Mouse (Mus musculus) intestine, postnatal 0 days (tissue): ENCODE data around the gene Serpina3m. TPM values are rescaled to one million over a fixed set of nuclear protein-coding genes. Genes with fewer than 3 reads are reported as not detected.
"Not testable (repeated sequence)": the region's sequence is repeated elsewhere in the genome, so short reads cannot be mapped to it uniquely, and the experiment has no call there.

Experiments used
- ATAC-seq: fragments of 200-750 bp; cut with Nextera tagmentation; 2 replicates; pipeline ENCODE4 v1.8.0; 2017; ENCODE audit warnings: mild to moderate bottlenecking, moderate TSS enrichment, moderate library complexity
- H3K27ac ChIP-seq: fragments of 300-500 bp; sonication (generic); 2 replicates; pipeline ENCODE4 v1.5.1; 2014; ENCODE audit warnings: mild to moderate bottlenecking, low read depth, low read length, moderate library complexity
- H3K27me3 ChIP-seq: fragments of 300-500 bp; sonication (generic); replicated peaks from 2 replicates; pipeline ENCODE4 v1.6.1; 2014; ENCODE audit warnings: low read length, mixed read lengths; ENCODE audit not compliant: control insufficient read depth, insufficient read depth
- H3K36me3 ChIP-seq: fragments of 300-500 bp; sonication (generic); 2 replicates; pipeline ENCODE4 v1.6.1; 2014; ENCODE audit warnings: mild to moderate bottlenecking, moderate library complexity; ENCODE audit not compliant: control insufficient read depth, insufficient read depth
- H3K4me1 ChIP-seq: fragments of 300-500 bp; sonication (generic); replicated peaks from 2 replicates; pipeline ENCODE4 v1.6.1; 2014; ENCODE audit warnings: antibody characterized with exemption, low read length, mixed read lengths; ENCODE audit not compliant: control insufficient read depth, insufficient read depth
- H3K4me2 ChIP-seq: fragments of 300-500 bp; sonication (generic); replicated peaks from 2 replicates; pipeline ENCODE4 v1.6.1; 2014; ENCODE audit warnings: low read depth, mild to moderate bottlenecking, moderate library complexity
- H3K4me3 ChIP-seq: fragments of 300-500 bp; sonication (generic); 2 replicates; pipeline ENCODE4 v1.5.1; 2014; ENCODE audit warnings: low read depth, low read length
- H3K9ac ChIP-seq: fragments of 300-500 bp; sonication (generic); 2 replicates; pipeline ENCODE4 v1.6.1; 2014; ENCODE audit warnings: mild to moderate bottlenecking, low read depth, low read length
- H3K9me3 ChIP-seq: fragments of 300-500 bp; sonication (generic); 2 replicates; pipeline ENCODE4 v1.6.1; 2016; ENCODE audit warnings: mixed run types; ENCODE audit not compliant: control insufficient read depth
- CTCF ChIP-seq: sonication (generic); IDR thresholded peaks from 2 replicates; pipeline ENCODE4 v1.5.1; 2016; ENCODE audit warnings: low read depth, mild to moderate bottlenecking, control low read depth, antibody characterized with exemption, moderate library complexity
- WGBS: fragments of 180-500 bp; shearing (Covaris S2); extraction: QIAGEN DNeasy Blood & Tissue Kit; methylation state at CpG from one replicate; pipeline ENCODE4 v1.1.7; 2014; 5-methylcytosine and 5-hydroxymethylcytosine counted together
- polyA plus RNA-seq: library from polyadenylated mRNA; unstranded; fragments of >200 nt; fragmentation: Nextera tagmentation; extraction: Ambion mirVana; gene quantifications from 2 replicates; pipeline ENCODE4 v1.2.1, GENCODE M21; 2015

The Serpina3m gene
- polyA plus RNA-seq, 1 experiment from 2014 or later, result not detected

DNA sequence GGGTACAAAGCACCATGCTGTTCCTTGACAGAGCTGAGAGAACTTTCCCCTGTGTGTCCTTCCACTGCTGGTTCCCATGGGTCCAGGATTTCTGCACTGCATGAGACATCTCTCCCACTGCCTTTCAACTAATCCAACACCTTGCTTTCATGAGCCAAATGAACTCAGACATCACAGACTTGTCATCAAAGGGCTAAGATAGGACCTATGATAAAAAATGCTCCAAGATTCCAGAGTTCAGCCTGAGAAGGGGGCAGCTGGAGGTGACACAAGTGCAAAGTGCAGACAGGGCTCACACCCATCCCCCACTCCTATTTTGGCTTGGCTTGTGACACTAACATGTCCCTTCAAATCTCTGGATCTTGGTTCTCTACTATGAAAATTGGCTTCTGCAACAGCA, 50.2 kb downstream of the Serpina3m start:
- Histone ChIP-seq H3K27ac (no peak overlapping the region), H3K9me3 (no peaks in the 10 kb centered on the region), H3K4me1 (no peaks in the 10 kb centered on the region)

DNA sequence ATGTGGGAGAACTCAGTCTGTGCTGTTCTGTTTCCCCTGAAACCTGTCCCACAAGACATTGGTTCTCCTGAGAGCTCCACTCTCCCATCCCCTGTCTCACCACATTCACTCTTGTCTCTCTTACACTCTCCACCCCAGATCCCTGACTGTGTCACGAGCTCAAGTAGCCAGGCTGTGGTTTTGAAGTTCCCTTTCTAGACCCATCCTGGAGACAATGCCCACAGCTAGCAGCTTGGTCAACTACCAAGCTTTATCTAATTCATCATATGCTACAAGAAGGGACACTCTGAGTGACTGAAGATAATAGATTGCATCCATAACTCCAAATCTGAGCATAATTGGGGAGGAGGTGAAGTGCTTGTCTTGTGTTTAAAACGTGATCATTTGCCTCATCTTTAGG, 52.8 kb downstream of the Serpina3m start:
- not testable (repeated sequence) for H3K27me3 ChIP-seq, H3K27ac ChIP-seq, H3K4me1 ChIP-seq, H3K36me3 ChIP-seq, ATAC-seq, H3K4me3 ChIP-seq, H3K4me2 ChIP-seq, H3K9ac ChIP-seq, H3K9me3 ChIP-seq
- WGBS, result 66% methylated on average over 2 of the region's 2 CpGs

More for the DNA sequence above, 50.2 kb downstream of the Serpina3m start:
- TF ChIP-seq CTCF, result no peak
- H3K36me3 ChIP-seq, result no peaks in the 10 kb centered on the region
- no peak overlapping the region for H3K9ac ChIP-seq
- H3K27me3 ChIP-seq, result no peaks in the 10 kb centered on the region
- H3K4me3 ChIP-seq, result no peak overlapping the region
- H3K4me2 ChIP-seq, result no peak overlapping the region
- ATAC-seq, result no peak

DNA sequence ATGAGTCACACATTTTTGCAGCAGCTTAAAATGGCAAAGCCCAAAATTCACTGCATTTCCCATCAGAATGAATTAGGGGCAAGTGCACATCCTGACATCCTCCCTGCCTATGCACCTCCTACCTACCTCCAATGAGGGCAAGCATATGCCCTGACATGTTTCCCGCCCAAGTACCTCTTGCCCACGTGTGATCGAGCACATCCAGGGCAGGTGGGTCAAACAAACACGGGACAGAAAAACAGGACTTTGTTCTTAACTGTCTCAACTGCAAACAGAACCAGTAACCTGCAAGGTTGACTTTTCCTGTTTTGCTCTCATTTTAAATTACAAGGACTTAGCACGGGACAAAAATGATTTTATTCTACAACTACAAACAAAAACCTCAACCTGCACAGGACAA, 65.7 kb downstream of the Serpina3m start:
- TF ChIP-seq CTCF, result no peak
- no peak overlapping the region for H3K4me2 ChIP-seq
- no peak overlapping the region for H3K27ac ChIP-seq
- no peaks in the 10 kb centered on the region for H3K27me3 ChIP-seq
- H3K9me3 ChIP-seq, result no peaks in the 10 kb centered on the region
- ATAC-seq, result no peak
- H3K4me3 ChIP-seq, result no peak overlapping the region
- 65% methylated on average over 5 of the region's 5 CpGs for WGBS
- no peak overlapping the region for H3K9ac ChIP-seq
- no peaks in the 10 kb centered on the region for H3K36me3 ChIP-seq
- no peaks in the 10 kb centered on the region for H3K4me1 ChIP-seq

DNA sequence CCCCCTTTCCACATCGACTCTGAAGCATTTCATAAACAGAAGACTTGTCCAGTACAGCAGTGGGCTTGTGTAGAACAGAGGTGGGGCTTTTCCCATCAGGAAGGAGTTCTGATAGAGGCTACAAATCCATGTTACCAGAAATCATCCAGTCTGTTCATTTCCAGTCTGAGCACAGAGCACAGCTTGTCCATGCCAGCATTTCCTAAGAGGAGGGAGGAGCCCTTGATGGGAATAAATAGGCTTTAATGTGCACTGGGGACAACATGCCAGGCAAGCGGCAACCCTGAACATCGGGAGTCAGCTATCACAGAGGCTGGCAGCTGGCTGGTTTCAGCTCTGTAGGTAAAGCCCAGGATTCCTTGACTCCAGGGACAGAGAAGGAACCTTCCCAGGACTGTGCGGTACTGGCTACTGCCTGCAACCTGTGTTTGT, 68.2 kb downstream of the Serpina3m start, which contains the start of gene Serpina3n:
Gene Serpina3n, plus strand, starts transcription at position 276 of the 432 bp plus-strand sequence.
- H3K9ac ChIP-seq, result no peak within 1 kb of the TSS
- H3K36me3 ChIP-seq, result no peaks in the 10 kb centered on the region
- ATAC-seq, result no peak
- 47% methylated on average over 4 of the region's 4 CpGs for WGBS
- H3K4me3 ChIP-seq, result no peak within 1 kb of the TSS
- no peak for TF ChIP-seq CTCF
- H3K4me1 ChIP-seq, result no peaks in the 10 kb centered on the region
- no peak within 1 kb of the TSS for H3K27ac ChIP-seq
- H3K4me2 ChIP-seq, result no peak within 1 kb of the TSS
- H3K9me3 ChIP-seq, result no peaks in the 10 kb centered on the region
- H3K27me3 ChIP-seq, result no peaks in the 10 kb centered on the region

DNA sequence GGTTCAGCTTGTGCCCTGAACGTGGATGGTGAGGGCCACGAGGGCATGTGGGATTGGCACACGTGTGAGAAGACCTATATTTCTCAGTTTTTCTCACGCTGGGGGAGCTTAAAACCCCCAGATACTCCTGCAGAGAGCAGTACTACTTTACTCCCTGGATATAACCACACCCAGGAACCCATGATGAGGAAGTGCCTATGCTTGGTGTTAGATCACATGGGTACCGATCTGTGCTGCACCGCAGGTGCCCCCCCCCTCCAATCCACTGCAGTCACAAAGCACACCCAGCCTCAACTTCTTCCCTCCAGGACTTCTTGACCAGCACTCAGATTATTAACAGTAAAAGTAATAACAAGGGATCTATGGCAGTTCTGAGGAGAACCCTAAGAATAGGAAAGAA, 74.2 kb downstream of the Serpina3m start:
- TF ChIP-seq CTCF, result no peak
- Histone ChIP-seq H3K27ac (no peak overlapping the region), H3K36me3 (no peaks in the 10 kb centered on the region), H3K9me3 (no peaks in the 10 kb centered on the region), H3K4me3 (no peak overlapping the region), H3K4me1 (no peaks in the 10 kb centered on the region), H3K9ac (no peak overlapping the region), H3K27me3 (no peaks in the 10 kb centered on the region), H3K4me2 (no peak overlapping the region)
- no peak for ATAC-seq
- 78% methylated on average over 6 of the region's 6 CpGs for WGBS

DNA sequence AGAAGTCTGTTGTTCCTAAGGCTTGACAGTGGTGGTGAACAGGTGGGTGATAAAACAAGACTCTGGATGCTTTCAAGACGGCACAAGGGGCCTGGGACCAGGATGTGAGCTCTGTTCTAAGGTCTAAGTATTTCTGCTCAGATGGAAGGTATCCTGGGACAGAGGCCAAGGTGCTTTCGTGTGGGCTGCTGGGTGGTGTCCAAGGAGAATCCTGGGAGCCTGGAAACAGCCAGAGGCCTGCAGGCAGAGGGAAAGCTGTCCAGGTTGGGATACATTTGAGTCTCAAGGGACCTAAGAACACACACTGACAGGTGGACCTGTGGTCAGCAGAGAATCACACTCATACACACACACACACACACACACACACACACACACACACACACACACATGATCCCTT, 76.3 kb downstream of the Serpina3m start:
- Histone ChIP-seq H3K4me3 (no peak overlapping the region), H3K27me3 (no peaks in the 10 kb centered on the region), H3K4me1 (no peaks in the 10 kb centered on the region), H3K27ac (no peak overlapping the region), H3K9me3 (no peaks in the 10 kb centered on the region), H3K9ac (no peak overlapping the region), H3K36me3 (no peaks in the 10 kb centered on the region), H3K4me2 (no peak overlapping the region)
- TF ChIP-seq CTCF, result no peak
- whole genome bisulfite sequencing, result 66% methylated on average over 2 of the region's 2 CpGs
- no peak for ATAC-seq
